Mouse (Mus musculus) liver, postnatal 0 days (tissue): ENCODE data around the gene Ube2e2. TPM values are rescaled to one million over a fixed set of nuclear protein-coding genes. Genes with fewer than 3 reads are reported as not detected.
A peak's percentile ranks its signal among the peaks of the same experiment; 100 is the strongest.

Experiments used
- ATAC-seq: fragments of 200-750 bp; cut with Nextera tagmentation; 2 replicates; pipeline ENCODE4 v1.8.0; 2017; ENCODE audit warnings: mild to moderate bottlenecking, moderate library complexity
- DNase-seq: peaks from one replicate; pipeline ENCODE4 v3.0.0-alpha.2; 2016
- H3K27ac ChIP-seq: fragments of 300-500 bp; sonication (generic); 2 replicates; pipeline ENCODE4 v1.5.1; 2014; ENCODE audit warnings: antibody characterized with exemption, moderate library complexity, mild to moderate bottlenecking, low read depth
- H3K27me3 ChIP-seq: fragments of 300-500 bp; sonication (generic); 2 replicates; pipeline ENCODE4 v1.6.1; 2014; ENCODE audit warnings: low read length, control low read depth, mixed read lengths; ENCODE audit not compliant: insufficient read depth
- H3K36me3 ChIP-seq: fragments of 300-500 bp; sonication (generic); replicated peaks from 2 replicates; pipeline ENCODE4 v1.6.1; 2014; ENCODE audit warnings: mild to moderate bottlenecking, control low read depth, low read length, moderate library complexity, mixed read lengths; ENCODE audit not compliant: insufficient read depth
- H3K4me1 ChIP-seq: fragments of 300-500 bp; sonication (generic); 2 replicates; pipeline ENCODE4 v1.6.1; 2014; ENCODE audit warnings: antibody characterized with exemption, mild to moderate bottlenecking, control low read depth; ENCODE audit not compliant: insufficient read depth
- H3K4me2 ChIP-seq: fragments of 300-500 bp; sonication (generic); 2 replicates; pipeline ENCODE4 v1.6.1; 2014; ENCODE audit warnings: low read depth, mild to moderate bottlenecking, low read length, moderate library complexity, mixed read lengths
- H3K4me3 ChIP-seq: fragments of 300-500 bp; sonication (generic); 2 replicates; pipeline ENCODE4 v1.5.1; 2014; ENCODE audit warnings: low read depth, low read length
- H3K9ac ChIP-seq: fragments of 300-500 bp; sonication (generic); replicated peaks from 2 replicates; pipeline ENCODE4 v1.6.1; 2014; ENCODE audit warnings: mild to moderate bottlenecking, moderate library complexity
- H3K9me3 ChIP-seq: fragments of 300-500 bp; sonication (generic); 2 replicates; pipeline ENCODE4 v1.6.1; 2016; ENCODE audit warnings: mild to moderate bottlenecking, control low read depth, low read length, mixed read lengths
- CTCF ChIP-seq: sonication (generic); IDR thresholded peaks from 2 replicates; pipeline ENCODE4 v1.5.1; 2016; ENCODE audit warnings: antibody characterized with exemption, low read depth
- EP300 ChIP-seq: IDR thresholded peaks from 2 replicates; pipeline ENCODE4 v1.6.1; 2016; ENCODE audit warnings: antibody characterized with exemption, low read depth, mild to moderate bottlenecking
- whole genome bisulfite sequencing: fragments of 180-500 bp; shearing (Covaris S2); extraction: QIAGEN DNeasy Blood & Tissue Kit; methylation state at CpG from one replicate; pipeline ENCODE4 v1.1.7; 2014; ENCODE audit not compliant: insufficient replicate concordance; 5-methylcytosine and 5-hydroxymethylcytosine counted together
- polyA plus RNA-seq: library from polyadenylated mRNA; unstranded; fragments of >200 nt; fragmentation: Nextera tagmentation; extraction: Ambion mirVana; gene quantifications from 2 replicates; pipeline ENCODE4 v1.2.1, GENCODE M21; 2015

The Ube2e2 gene
- 23.2 and 24.6 TPM in 2 replicates for polyA plus RNA-seq

DNA sequence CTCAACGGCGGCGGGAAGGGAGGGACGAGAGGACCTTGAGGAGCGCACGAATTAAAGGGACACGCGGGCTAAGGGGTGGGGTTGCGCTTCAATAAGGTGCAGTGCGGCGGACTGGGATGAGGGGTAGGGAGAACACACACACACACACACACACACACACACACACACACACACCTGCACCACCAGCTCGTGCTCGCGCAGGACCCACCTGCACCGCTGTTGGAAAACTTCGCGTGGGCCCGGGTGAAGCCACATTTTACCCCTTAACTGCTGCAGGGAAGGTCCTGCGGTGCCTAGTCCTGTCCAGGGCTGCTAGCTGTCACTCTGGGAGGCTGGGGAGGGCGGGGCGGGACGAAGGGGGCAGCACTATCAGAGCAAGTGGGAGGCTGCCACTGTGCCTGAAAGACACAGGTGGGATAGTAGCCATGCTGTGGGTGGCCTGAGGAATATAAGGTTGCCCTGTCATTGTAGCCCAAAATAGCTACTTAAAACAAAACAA, at the start of gene Ube2e2:
Gene Ube2e2 (minus strand): TSS at position 321 of the 499 bp plus-strand sequence.
- DNase-seq (no peak), ATAC-seq (peak; percentile 63)
- Histone ChIP-seq H3K4me2 (peak within 1 kb of the TSS; percentile 75), H3K4me1 (no peaks in the 10 kb centered on the region; the same call in 1 of the 2 replicates), H3K27me3 (0 out of 2 replicates have a peak, but pooled peaks cover 2% of the 10 kb centered on the region), H3K9ac (peak within 1 kb of the TSS; percentile 67), H3K36me3 (no peaks in the 10 kb centered on the region), H3K27ac (peak within 1 kb of the TSS; percentile 81), H3K4me3 (peak within 1 kb of the TSS; percentile 62), H3K9me3 (no peaks in the 10 kb centered on the region)
- WGBS = 3% methylated on average over 22 of the region's 22 CpGs
- TF ChIP-seq CTCF (no peak), EP300 (no peak)

DNA sequence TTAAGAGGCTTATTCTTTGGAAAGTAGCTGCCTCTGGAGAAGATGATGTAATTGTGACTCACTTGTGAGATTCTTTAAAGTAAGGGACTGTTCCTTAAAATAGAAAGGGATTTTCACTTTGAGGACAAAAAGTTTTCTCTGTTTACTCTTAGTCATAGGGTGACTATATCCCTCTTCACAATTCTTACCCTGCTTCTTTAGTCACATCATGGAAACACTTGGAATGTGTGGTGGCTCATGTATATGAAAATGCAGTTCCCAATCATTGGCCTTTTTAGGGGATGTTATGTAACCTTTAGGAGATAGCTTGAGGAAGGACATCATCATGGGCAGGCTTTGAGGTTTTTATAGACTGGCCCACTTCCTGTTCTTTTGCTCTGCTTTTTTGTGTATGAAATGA, 46.0 kb upstream of the Ube2e2 start:
- Histone ChIP-seq H3K27me3 (no peaks in the 10 kb centered on the region), H3K4me2 (no peak overlapping the region), H3K4me1 (no peaks in the 10 kb centered on the region), H3K27ac (no peak overlapping the region), H3K9ac (no peak overlapping the region), H3K36me3 (no peaks in the 10 kb centered on the region), H3K9me3 (no peaks in the 10 kb centered on the region), H3K4me3 (no peak overlapping the region)
- ATAC-seq = no peak
- TF ChIP-seq EP300 (no peak), CTCF (no peak)
- no peak for DNase-seq

DNA sequence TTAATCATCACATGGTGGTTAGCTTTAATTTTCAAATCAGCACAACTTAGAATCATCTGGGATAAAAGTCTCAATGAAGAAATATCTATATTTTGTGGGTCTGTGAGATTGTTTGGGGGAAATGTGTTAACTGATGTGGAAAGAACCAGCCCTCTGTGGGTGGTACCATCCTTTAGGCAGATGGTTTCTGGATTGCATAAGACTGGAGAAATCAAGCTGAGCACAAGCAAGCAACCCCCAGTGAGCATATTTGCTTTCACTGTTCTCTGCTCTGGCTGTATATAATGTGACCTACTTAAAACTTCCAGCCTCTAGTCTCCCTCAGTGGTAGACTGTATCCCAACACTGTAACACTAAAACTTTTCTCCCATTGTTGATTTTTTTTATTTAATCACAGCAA, 9.5 kb upstream of the Ube2e2 start:
- H3K9ac ChIP-seq = no peak overlapping the region
- TF ChIP-seq CTCF = no peak
- no peak for TF ChIP-seq EP300
- DNase-seq (no peak), ATAC-seq (no peak)
- H3K27me3 ChIP-seq = no peaks in the 10 kb centered on the region
- no peak overlapping the region for H3K4me2 ChIP-seq
- no peak overlapping the region for H3K27ac ChIP-seq
- H3K9me3 ChIP-seq = no peaks in the 10 kb centered on the region
- H3K4me3 ChIP-seq = no peak overlapping the region
- no peaks in the 10 kb centered on the region for H3K36me3 ChIP-seq
- H3K4me1 ChIP-seq = no peaks in the 10 kb centered on the region

DNA sequence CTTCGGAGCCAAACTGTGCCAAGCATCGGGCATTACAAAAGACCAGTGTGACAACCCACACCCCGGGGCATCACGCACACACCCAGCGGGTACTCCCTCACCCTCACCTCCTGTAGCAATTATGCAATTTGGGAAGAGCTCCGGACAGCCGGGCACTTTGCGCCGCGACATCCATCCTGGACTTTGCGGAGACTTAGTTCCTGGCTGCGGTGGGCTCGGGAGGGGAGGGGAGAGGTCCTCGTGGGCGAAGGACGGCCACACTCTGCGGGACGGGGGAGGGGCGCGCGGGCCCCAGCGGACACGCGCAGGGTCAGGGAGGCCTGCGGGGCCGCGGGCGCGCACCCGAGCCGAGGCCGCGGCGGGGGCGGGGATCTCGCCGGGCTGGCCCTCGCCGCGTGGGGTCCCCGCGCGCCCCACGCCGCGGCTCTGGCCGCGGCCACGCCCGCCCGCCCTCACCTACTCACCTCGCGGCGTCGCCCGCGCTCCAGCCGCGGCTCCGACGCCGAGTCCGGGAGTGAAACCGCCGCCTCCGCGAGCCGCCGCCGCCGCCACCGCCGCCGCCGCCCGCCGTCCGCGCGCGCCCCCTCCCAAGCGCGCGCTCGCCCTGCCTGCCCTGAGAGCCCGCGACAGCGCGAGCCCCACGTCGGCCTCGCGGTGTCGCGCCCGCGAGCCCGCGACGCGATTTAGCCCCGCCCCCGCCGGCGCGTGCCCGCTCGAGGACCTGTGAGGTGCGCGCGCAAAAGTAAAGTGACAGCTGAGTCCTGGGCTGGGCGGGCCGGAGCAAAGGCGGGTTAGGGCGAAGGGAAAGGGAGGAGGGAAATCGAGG, 733 bp downstream of the Ube2e2 start:
- ATAC-seq (peak; percentile 97), DNase-seq (peak; percentile 90)
- Histone ChIP-seq H3K9me3 (no peaks in the 10 kb centered on the region), H3K36me3 (no peaks in the 10 kb centered on the region), H3K27me3 (0 out of 2 replicates have a peak, but pooled peaks cover 2% of the 10 kb centered on the region), H3K4me3 (peak overlapping the region; percentile 62), H3K4me1 (no peaks in the 10 kb centered on the region; the same call in 1 of the 2 replicates), H3K27ac (peak overlapping the region; percentile 81), H3K9ac (peak overlapping the region; percentile 67), H3K4me2 (peak overlapping the region; percentile 75)
- no peak for TF ChIP-seq EP300
- TF ChIP-seq CTCF = no peak
- 3% methylated on average over 46 of the region's 116 CpGs for WGBS

DNA sequence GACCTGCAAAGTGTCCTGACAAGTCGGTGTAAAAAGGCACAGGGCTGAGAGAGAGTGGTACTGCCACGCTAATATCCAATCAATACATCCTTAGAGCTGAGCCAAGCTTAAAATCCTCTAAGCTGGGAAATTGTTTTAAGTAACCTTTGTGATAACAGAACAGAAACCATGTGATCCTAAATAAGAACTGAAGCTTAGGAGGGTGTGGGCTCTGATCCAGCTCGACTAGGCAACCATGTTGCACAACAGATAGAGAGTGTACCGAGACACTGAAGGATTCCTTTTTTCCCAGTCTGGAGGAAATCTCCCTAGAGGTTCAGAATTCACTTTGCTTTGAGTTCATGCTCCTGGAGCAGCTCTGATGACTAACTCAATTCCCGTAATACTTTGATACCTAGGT, 4.5 kb downstream of the Ube2e2 start:
- Histone ChIP-seq H3K9ac (no peak overlapping the region), H3K27ac (no peak overlapping the region), H3K4me1 (no peaks in the 10 kb centered on the region; the same call in 1 of the 2 replicates), H3K9me3 (no peaks in the 10 kb centered on the region), H3K36me3 (0 out of 2 replicates have a peak, but pooled peaks cover 2% of the 10 kb centered on the region), H3K27me3 (0 out of 2 replicates have a peak, but pooled peaks cover 2% of the 10 kb centered on the region), H3K4me3 (no peak overlapping the region), H3K4me2 (no peak overlapping the region)
- DNase-seq (no peak), ATAC-seq (no peak)
- 68% methylated on average over 5 of the region's 5 CpGs for WGBS
- TF ChIP-seq CTCF = no peak
- no peak for TF ChIP-seq EP300

DNA sequence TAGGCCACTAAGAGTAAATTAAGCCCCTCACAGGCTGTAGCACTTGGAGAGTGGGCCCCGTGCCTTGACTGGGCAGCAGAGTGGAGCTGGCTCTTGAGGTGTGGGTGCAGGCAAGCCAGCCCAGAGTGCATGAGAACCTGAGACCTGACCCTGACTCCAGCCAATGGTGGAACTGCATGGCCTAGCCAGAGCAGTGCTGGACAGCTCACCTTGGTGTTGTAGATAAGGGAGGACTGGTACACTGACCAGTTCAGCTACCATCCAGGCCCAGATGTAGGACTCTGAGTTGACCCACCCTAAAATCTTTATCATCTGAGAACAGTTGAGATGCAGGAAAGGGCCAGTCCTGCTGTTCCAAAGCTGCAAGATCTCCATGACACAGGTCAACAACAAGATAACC, 11.6 kb downstream of the Ube2e2 start:
- Histone ChIP-seq H3K4me2 (no peak overlapping the region), H3K9me3 (no peaks in the 10 kb centered on the region), H3K9ac (no peak overlapping the region), H3K36me3 (0 out of 2 replicates have a peak, but pooled peaks cover 2% of the 10 kb centered on the region), H3K27me3 (no peaks in the 10 kb centered on the region), H3K27ac (no peak overlapping the region), H3K4me3 (no peak overlapping the region), H3K4me1 (no peaks in the 10 kb centered on the region)
- DNase-seq (no peak), ATAC-seq (no peak)
- 67% methylated on average over 1 of the region's 1 CpGs for WGBS
- TF ChIP-seq EP300 (no peak), CTCF (no peak)
